Mouse (Mus musculus): ENCODE measurements around the gene Gm44805.

Gm44805 gene

DNA sequence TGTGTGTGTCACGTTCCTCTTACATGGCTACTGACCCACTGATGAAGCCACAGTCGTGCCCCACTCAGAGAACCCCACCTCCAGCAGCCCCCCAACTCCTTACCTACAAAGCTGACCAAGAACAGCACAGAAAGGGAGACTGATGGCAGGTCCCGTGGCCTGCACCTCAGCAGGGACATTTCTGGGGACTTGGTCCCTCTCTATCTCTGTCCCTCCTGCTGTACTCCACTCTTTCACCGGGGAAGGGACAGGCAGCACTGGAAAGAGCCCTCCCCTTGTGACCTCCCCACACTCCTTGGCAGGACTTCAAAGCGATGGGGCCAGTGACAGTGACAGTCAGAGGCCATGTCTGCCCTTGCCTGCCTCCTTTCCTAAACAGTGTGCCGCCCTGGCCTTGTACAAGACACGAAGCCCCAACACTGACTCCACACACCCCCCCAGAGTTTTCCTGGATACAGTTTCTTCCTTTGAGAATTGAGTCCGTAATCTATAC, at the start of gene Gm44805, which contains the start of gene Apoc4:
Gene Gm44805, minus strand, starts transcription at position 222 of the 493 bp plus-strand sequence.
Gene Apoc4, minus strand, starts transcription at position 278 of the 493 bp plus-strand sequence.
- DNase-seq (ENCODE audit: low read depth) = no peak

- DNase-seq (ENCODE audit: low read depth) = no peak
Observed at GRCm38 (mm10) chr7:19726541-19726940, 45.3 kb upstream of the Gm44805 start.

GRCm38 (mm10) chr7:19724167-19724566, 42.9 kb upstream of the Gm44805 start:
- DNase-seq (ENCODE audit: low read depth) = no peak

GRCm38 (mm10) chr7:19722754-19723195, 41.6 kb upstream of the Gm44805 start:
- no peak for DNase-seq (ENCODE audit: low read depth)

DNA sequence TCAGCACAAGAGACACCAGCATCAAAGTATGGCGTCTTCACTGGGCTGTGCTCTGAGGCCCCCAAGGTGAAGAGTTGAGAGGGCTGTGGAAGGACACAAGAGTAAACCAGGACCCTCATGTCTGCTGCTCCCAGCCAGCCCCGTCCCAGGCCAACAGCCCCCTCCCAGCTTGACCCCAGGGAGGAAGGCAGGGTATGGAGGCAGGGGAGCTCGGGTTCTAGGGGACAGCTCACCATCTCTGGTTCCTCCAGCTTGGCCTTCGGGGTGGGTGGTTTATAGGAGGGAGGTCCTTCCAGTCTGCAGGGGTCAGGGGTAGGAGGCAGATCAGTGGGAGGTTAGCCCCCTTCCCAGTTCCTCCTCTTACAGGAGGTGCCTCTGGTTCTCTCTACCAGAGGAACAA, 38.0 kb upstream of the Gm44805 start:
- no peak for DNase-seq (ENCODE audit: low read depth)

DNA sequence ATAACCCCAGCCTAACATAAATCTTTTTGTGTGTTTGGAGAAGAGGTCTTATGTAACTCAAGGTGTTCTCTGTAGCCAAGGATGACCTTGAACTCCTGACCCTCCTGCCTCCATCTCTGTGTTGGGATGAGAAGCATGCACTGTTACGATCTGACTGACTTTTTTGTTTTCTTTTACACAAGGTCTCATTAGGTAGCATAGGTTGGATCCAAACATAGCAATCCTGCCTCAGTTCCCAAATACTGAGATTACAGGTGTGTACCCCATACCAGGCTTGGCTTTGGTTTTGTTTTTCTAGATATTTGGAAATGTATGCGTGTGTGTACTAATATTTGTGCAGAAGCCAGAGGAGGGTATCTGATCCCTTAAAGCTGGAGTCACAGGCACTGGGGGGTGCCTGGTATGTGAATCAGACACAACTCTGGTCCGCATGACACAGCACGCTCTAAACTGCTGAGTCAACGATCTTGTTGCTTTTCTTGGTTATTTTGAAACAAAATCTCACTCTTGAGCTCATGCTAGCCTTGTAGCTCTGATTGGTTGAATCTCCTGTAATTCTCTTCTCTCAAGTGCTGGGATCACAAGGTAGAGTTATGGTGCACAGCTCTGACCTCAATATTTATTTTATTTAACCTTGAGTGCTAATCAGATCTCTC, 37.2 kb upstream of the Gm44805 start:
- no peak for DNase-seq (ENCODE audit: low read depth)

GRCm38 (mm10) chr7:19717346-19717745, 36.1 kb upstream of the Gm44805 start:
- no peak for DNase-seq (ENCODE audit: low read depth)

GRCm38 (mm10) chr7:19716822-19717221, 35.6 kb upstream of the Gm44805 start:
- DNase-seq (ENCODE audit: low read depth) = no peak

GRCm38 (mm10) chr7:19716055-19716682, 34.9 kb upstream of the Gm44805 start:
- no peak for DNase-seq (ENCODE audit: low read depth)

- peak; percentile 100 for DNase-seq (ENCODE audit: low read depth)
Observed at GRCm38 (mm10) chr7:19715239-19716054, 34.2 kb upstream of the Gm44805 start, which contains the start of gene Tomm40. TSS of gene Tomm40 (minus strand) at chr7:19715438.

GRCm38 (mm10) chr7:19714836-19715235, 33.6 kb upstream of the Gm44805 start:
- no peak for DNase-seq (ENCODE audit: low read depth)

- DNase-seq (ENCODE audit: low read depth) = no peak
Observed at GRCm38 (mm10) chr7:19713598-19713997, 32.4 kb upstream of the Gm44805 start.

DNA sequence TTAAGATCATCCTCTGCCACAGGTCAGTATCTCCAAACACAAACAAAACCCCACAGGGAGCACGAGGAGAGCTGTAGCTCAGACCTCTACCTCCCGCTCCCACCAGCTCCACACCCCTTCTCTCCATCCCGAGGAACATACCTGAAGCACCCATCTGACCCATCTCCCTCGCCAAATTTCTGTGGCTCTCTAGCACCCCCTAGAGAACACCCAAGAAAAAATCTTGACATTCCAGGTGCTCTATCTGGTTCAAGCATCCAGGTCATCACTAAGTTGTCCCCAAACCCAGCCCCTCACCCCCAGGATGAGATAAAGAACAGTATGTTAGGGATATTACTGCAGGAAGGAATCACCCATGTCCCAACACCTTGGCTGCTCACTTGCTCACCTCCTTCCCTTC, 32.0 kb upstream of the Gm44805 start:
- peak; percentile 71 for DNase-seq (ENCODE audit: low read depth)

GRCm38 (mm10) chr7:19712414-19712813, 31.2 kb upstream of the Gm44805 start:
- DNase-seq (ENCODE audit: low read depth) = peak; percentile 45

DNA sequence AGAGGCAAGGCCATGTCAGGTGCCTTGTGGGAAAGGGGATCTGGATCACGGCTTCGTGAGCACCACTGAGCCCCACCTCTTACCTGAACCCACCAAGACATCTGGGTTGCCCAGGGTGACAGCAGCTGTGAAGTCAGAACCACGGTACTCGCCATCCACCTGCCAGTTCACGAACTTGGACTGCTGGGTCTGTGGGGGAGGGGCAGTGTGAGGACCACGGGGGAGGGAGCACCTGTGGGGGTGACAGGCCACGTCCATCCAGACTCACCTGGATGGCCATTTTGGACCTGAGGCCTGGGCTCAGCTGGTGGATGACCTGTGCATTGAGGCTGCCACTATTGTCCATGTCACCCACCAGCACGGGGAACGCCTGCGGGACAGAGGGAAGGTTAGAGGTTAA, 29.4 kb upstream of the Gm44805 start:
- DNase-seq (ENCODE audit: low read depth) = no peak

GRCm38 (mm10) chr7:19705271-19705670, 24.0 kb upstream of the Gm44805 start:
- DNase-seq (ENCODE audit: low read depth) = no peak

DNA sequence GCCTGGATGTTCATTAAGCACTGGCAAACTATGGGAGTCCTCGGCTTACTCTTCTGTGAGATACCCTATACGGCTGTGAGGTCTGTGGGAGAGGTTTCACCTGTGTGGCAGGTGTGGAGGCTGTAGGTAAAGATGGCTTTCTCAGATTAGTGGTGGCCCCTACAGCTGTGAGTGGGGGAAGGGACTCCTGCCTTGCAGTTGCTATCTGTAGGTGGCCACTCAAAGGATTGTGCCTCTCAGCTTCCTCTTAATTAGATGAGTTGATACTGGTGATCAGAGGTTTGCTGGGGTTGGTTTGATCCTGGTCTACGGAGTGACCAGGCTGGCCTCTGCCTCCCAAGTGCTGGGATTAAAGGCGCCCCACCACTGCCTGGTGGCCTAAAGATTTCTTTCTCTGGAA, 23.3 kb upstream of the Gm44805 start:
- no peak for DNase-seq (ENCODE audit: low read depth)

- DNase-seq (ENCODE audit: low read depth) = no peak
Observed at GRCm38 (mm10) chr7:19702859-19703555, 21.8 kb upstream of the Gm44805 start.

DNA sequence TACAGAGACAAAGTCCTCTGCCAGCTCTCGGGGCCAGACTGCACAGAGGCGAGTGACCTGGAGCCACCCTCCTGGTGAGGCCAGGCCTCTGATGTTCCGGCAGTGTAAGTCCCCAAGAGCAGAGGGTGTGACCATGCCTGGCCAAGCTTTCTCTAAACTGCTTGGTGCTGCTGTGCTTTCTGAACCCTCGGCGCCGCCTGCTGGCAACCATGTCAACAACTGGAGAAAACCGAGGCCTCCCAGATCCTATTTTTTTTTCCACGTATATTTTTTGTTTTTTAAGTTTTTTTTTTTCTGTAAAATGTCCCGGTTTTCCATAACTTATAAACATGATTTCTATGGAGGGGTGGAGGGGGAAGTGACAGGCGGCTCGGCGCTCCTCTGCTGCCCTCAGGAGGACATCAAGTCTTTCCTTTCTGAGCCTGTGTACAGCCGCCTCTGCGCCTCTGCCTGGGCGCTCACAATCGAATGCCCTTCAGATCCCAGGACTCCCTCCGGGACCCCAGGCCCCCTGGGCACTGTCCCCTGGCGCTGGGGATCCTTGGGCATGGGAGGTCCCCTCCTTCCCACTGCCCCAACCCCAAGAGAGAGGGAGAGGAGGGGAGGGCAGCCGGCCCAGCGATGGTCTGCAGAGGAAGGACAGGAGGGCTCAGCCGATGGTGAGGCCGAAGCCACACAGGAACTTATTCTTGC, 20.0 kb upstream of the Gm44805 start:
- peak; percentile 61 for DNase-seq (ENCODE audit: low read depth)

- DNase-seq (ENCODE audit: low read depth) = peak; percentile 26
Observed at GRCm38 (mm10) chr7:19700299-19701068, 19.3 kb upstream of the Gm44805 start.

DNA sequence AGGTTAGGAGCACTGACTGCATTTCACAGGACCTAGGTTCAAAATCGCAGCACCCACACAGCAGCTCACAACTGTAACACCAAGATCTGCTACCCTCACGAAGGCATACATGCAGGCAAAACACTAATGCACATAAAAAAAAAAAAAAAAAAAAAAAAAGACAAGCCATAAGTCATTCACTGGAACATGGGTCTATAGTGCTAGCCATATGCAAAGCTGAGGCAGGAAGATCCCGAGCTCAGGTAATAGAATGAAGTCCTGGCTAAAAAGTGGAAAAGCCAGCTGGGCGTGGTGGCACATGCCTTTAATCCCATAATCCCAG, 18.6 kb upstream of the Gm44805 start:
- no peak for DNase-seq (ENCODE audit: low read depth)

Measured in induced T-regulatory cell, adult 2 months (primary cell).